Mouse (Mus musculus): ENCODE results near the gene Vps13a. TPM values are rescaled to one million over a fixed set of nuclear protein-coding genes. Genes with fewer than 3 reads are reported as not detected.

Gene Vps13a
- polyA plus RNA-seq, 1 experiment from 2014 or later = 17.9 TPM

DNA sequence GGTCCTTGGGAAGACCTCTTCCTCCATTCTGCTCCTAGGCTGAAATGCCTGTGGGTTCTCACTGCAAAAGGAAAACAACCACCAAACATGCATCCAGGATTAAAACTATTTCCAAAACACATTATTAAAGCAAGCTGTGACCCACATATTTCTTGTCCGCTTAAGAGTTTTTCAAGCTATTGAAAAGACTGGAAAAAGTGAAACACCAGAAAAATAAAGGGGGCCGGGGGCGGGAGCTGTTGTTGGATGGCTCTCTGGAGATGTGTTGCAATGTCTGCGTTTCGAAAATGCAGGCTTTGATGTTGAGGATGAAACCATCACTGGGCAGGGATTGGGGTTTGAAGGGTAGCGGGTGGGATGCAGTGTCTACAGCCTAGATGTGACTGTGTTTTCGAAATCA, 196.2 kb downstream of the Vps13a start:
- no peak for DNase-seq (ENCODE audit: low spot score)

DNA sequence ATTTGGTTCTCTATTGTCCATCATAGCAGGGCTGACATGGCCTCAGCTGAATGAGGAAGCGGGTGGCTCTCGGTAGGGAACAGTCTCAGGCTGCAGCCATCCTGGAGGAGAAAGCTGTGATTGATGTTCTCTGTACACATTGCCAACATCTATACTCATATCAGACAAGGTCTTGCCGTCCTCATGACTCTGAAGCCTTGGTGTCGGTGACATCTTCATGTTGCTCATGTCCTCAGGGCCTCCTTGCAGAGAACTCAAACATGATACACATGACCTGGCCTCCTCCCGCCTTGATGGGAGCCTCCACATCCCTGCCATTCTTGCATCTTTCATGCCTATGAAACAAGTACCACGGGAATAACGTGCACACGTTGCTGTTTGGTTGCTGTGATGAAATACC, 200.2 kb downstream of the Vps13a start:
- DNase-seq (ENCODE audit: low spot score) = no peak

DNA sequence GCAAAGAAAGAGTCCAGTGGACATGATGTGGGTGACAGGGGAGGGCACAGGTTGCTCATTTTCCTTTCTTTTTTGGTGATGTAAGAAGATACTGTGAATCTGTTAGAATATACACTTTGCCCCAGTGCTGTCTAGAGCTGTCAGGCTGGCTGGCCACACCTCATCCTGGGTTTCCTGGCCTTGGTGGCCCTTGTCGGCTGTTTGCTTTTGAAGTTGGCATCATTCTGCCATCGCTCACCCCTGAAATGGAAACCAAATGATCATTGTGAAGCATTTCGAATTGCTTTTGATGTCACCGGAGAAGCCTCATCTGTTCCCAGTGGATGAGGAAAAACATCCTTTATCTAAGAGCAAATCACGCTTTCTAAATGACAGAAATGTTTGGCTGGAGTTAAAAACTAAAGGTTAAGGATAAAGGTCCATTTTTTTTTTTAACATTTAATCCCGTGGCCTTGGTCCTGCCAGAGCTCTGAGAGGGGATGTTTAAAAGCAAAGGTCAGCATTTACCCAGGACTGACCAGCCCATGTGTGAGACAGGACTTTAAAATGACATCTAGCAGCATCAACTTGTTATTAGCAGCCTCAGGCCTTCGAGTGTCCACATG, 201.0 kb downstream of the Vps13a start:
- no peak for DNase-seq (ENCODE audit: low spot score)

DNA sequence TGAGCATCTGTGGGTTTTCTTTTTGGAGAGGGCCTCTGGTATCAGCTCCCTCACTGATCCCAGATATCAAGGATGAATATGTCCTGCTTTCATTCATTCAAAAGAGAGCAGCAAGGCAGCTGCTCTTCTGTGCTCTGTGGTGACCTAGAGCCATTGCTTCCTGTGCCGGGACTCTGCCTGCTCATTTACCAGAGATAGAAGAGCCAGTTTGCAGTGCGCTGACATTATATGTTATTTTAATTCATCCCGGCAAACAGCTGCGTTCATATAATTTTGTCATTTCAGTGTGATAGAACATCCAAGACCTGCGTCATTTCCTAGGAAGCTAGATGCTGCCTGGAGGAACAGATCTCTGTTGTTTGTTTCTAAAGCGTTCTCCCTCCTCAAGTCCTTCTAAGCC, 203.9 kb downstream of the Vps13a start:
- DNase-seq (ENCODE audit: low spot score) = no peak

Other genes starting within 250 kb of the Vps13a start
- 0.14 TPM in 1 of 2 replicates, not detected in the other for gene Foxb2, start 92.9 kb upstream of the Vps13a start, polyA plus RNA-seq (2015; fragmentation: Nextera tagmentation; extraction: Ambion mirVana)
- 0.59 and 0.60 TPM in 2 replicates for gene Prune2, start 175.2 kb upstream of the Vps13a start, polyA plus RNA-seq (2015; fragmentation: Nextera tagmentation; extraction: Ambion mirVana)

Data from thymus, postnatal 0 days (tissue).